Mouse (Mus musculus): ENCODE results near the gene Itga3. TPM values are rescaled to one million over a fixed set of nuclear protein-coding genes. Genes with fewer than 3 reads are reported as not detected.

The Itga3 gene
- total and polyA plus RNA-seq, 2 experiments from 2014 or later, result 12.3 to 33.2 TPM

DNA sequence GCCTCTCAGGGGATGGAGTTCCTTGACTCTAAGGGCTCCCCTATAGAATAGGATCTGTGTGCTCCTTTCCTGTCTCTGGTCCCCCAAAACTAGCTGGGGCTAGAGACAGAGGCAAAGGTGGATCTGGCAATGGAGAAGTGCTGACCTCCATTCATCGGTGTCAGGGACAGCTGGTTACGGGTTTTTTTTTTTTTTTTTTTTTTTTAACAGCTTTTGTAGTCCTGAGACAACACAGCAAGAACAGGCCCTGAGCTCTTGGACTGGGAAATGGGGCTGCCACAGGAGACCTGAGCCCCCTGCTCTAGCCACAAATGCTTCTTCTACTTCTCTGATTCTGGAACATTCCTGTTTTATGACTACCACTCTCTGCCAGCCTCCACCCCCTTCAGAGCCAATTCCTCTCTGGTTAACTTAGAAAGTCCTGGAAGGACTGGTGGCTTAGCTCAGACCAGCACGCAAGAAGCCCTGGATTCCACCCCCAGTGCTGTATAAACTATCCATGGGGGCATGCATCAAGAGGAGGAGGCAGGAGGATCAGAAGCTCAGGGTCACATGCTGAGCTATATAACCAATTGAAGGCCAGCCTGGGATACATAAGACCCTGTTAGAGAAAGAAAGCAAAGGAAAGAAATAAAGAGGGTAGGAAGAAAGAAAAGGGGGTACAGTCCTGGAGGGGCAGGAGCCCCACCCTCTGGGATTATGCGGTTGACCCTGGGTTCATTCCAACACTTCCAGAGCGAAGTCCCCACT lies 21.9 kb upstream of the Itga3 start:
- Histone ChIP-seq H3K27me3 (ENCODE audit: insufficient read depth, low read length) (no peaks in the 10 kb centered on the region), H3K4me2 (ENCODE audit: low read depth, low read length, poor library complexity, severe bottlenecking) (no peak overlapping the region), H3K4me3 (ENCODE audit: low read depth, low read length) (no peak overlapping the region), H3K4me1 (ENCODE audit: insufficient read depth, low read length) (no peaks in the 10 kb centered on the region), H3K36me3 (ENCODE audit: insufficient read depth, low read length) (no peaks in the 10 kb centered on the region), H3K9ac (replicated peaks; ENCODE audit: low read length, poor library complexity, severe bottlenecking) (no peak overlapping the region), H3K9me3 (ENCODE audit: low read length) (no peaks in the 10 kb centered on the region), H3K27ac (ENCODE audit: low read depth, low read length) (no peak overlapping the region)
- DNase-seq (ENCODE audit: low spot score) (no peak), ATAC-seq (ENCODE audit: low FRiP score) (no peak)
- 68% methylated on average over 5 of the region's 5 CpGs for WGBS
- no peak for TF ChIP-seq CTCF (IDR thresholded peaks at IDR 0.05)

GRCm38 (mm10) chr11:95097889-95098288 lies 21.3 kb upstream of the Itga3 start:
- ATAC-seq (ENCODE audit: low FRiP score) (no peak), DNase-seq (ENCODE audit: low spot score) (no peak)
- H3K4me2 ChIP-seq (ENCODE audit: low read depth, low read length, poor library complexity, severe bottlenecking), result no peak overlapping the region
- H3K4me1 ChIP-seq (ENCODE audit: insufficient read depth, low read length), result no peaks in the 10 kb centered on the region
- no peak overlapping the region for H3K4me3 ChIP-seq (ENCODE audit: low read depth, low read length)
- no peaks in the 10 kb centered on the region for H3K27me3 ChIP-seq (ENCODE audit: insufficient read depth, low read length)
- TF ChIP-seq CTCF (IDR thresholded peaks at IDR 0.05), result peak; percentile 35
- H3K36me3 ChIP-seq (ENCODE audit: insufficient read depth, low read length), result no peaks in the 10 kb centered on the region
- no peaks in the 10 kb centered on the region for H3K9me3 ChIP-seq (ENCODE audit: low read length)
- 66% methylated on average over 6 of the region's 6 CpGs for WGBS
- H3K9ac ChIP-seq (replicated peaks; ENCODE audit: low read length, poor library complexity, severe bottlenecking), result no peak overlapping the region
- H3K27ac ChIP-seq (ENCODE audit: low read depth, low read length), result no peak overlapping the region

- no peak overlapping the region for H3K4me2 ChIP-seq (ENCODE audit: low read depth, low read length, poor library complexity, severe bottlenecking)
- no peaks in the 10 kb centered on the region for H3K27me3 ChIP-seq (ENCODE audit: insufficient read depth, low read length)
- no peak overlapping the region for H3K4me3 ChIP-seq (ENCODE audit: low read depth, low read length)
- TF ChIP-seq CTCF (IDR thresholded peaks at IDR 0.05), result no peak
- DNase-seq (ENCODE audit: low spot score) (no peak), ATAC-seq (ENCODE audit: low FRiP score) (no peak)
- no peak overlapping the region for H3K27ac ChIP-seq (ENCODE audit: low read depth, low read length)
- no peaks in the 10 kb centered on the region for H3K4me1 ChIP-seq (ENCODE audit: insufficient read depth, low read length)
- H3K36me3 ChIP-seq (ENCODE audit: insufficient read depth, low read length), result no peaks in the 10 kb centered on the region
- H3K9me3 ChIP-seq (ENCODE audit: low read length), result no peaks in the 10 kb centered on the region
- H3K9ac ChIP-seq (replicated peaks; ENCODE audit: low read length, poor library complexity, severe bottlenecking), result no peak overlapping the region
- WGBS, result 50% methylated on average over 4 of the region's 4 CpGs
These were observed 20.2 kb upstream of the Itga3 start for GRCm38 (mm10) chr11:95096608-95097373.

DNA sequence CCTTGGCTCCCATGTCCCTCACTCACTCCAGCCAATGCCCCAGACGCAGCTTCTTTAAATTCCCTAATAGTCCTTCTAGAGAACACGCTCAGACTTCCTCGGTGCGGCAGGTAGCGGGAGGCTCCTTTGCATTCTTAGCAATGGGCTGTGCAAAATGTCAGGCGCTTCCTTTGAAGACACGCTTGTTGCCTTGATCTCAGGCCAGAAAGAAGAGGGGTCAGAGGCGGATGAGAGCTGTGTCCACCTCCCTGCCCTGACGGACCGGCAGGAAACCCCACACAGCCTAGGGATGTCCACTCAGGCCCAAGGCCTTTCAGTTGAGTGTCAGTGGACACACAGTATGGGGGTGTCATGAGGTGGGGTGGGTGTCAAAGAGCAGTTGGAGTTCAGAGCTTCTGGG lies 19.0 kb upstream of the Itga3 start:
- Histone ChIP-seq H3K4me1 (ENCODE audit: insufficient read depth, low read length) (no peaks in the 10 kb centered on the region), H3K27ac (ENCODE audit: low read depth, low read length) (no peak overlapping the region), H3K9ac (replicated peaks; ENCODE audit: low read length, poor library complexity, severe bottlenecking) (no peak overlapping the region), H3K27me3 (ENCODE audit: insufficient read depth, low read length) (no peaks in the 10 kb centered on the region), H3K36me3 (ENCODE audit: insufficient read depth, low read length) (no peaks in the 10 kb centered on the region), H3K4me2 (ENCODE audit: low read depth, low read length, poor library complexity, severe bottlenecking) (no peak overlapping the region), H3K9me3 (ENCODE audit: low read length) (no peaks in the 10 kb centered on the region), H3K4me3 (ENCODE audit: low read depth, low read length) (no peak overlapping the region)
- no peak for ATAC-seq (ENCODE audit: low FRiP score)
- DNase-seq (ENCODE audit: low spot score), result no peak
- 74% methylated on average over 10 of the region's 10 CpGs for WGBS
- TF ChIP-seq CTCF (IDR thresholded peaks at IDR 0.05), result no peak

GRCm38 (mm10) chr11:95093077-95093476 lies 16.5 kb upstream of the Itga3 start:
- ATAC-seq (ENCODE audit: low FRiP score) (no peak), DNase-seq (ENCODE audit: low spot score) (no peak)
- Histone ChIP-seq H3K4me2 (ENCODE audit: low read depth, low read length, poor library complexity, severe bottlenecking) (no peak overlapping the region), H3K27me3 (ENCODE audit: insufficient read depth, low read length) (no peaks in the 10 kb centered on the region), H3K9ac (replicated peaks; ENCODE audit: low read length, poor library complexity, severe bottlenecking) (no peak overlapping the region), H3K4me3 (ENCODE audit: low read depth, low read length) (no peak overlapping the region), H3K9me3 (ENCODE audit: low read length) (no peaks in the 10 kb centered on the region), H3K36me3 (ENCODE audit: insufficient read depth, low read length) (no peaks in the 10 kb centered on the region), H3K4me1 (ENCODE audit: insufficient read depth, low read length) (no peaks in the 10 kb centered on the region), H3K27ac (ENCODE audit: low read depth, low read length) (no peak overlapping the region)
- no peak for TF ChIP-seq CTCF (IDR thresholded peaks at IDR 0.05)
- WGBS, result 81% methylated on average over 5 of the region's 5 CpGs
